Mouse (Mus musculus) midbrain, embryonic 12.5 days (tissue): ENCODE measurements around the gene Itk. TPM values are rescaled to one million over a fixed set of nuclear protein-coding genes. Genes with fewer than 3 reads are reported as not detected.

Experiments used
- ATAC-seq: fragments of 200-750 bp; cut with Nextera tagmentation; 2 replicates; pipeline ENCODE4 v1.8.0; 2017; ENCODE audit warnings: low read depth, moderate TSS enrichment, moderate library complexity; ENCODE audit not compliant: low FRiP score
- H3K27ac ChIP-seq: fragments of 300-500 bp; sonication (generic); replicated peaks from 2 replicates; pipeline ENCODE4 v1.5.1; 2016; ENCODE audit warnings: mild to moderate bottlenecking
- H3K27me3 ChIP-seq: fragments of 300-500 bp; sonication (generic); 2 replicates; pipeline ENCODE4 v1.6.1; 2016; ENCODE audit warnings: mild to moderate bottlenecking
- H3K36me3 ChIP-seq: fragments of 300-500 bp; sonication (generic); 2 replicates; pipeline ENCODE4 v1.6.1; 2016
- H3K4me1 ChIP-seq: fragments of 300-500 bp; sonication (generic); 2 replicates; pipeline ENCODE4 v1.6.1; 2016
- H3K4me2 ChIP-seq: fragments of 300-500 bp; sonication (generic); replicated peaks from 2 replicates; pipeline ENCODE4 v1.6.1; 2016; ENCODE audit warnings: mild to moderate bottlenecking, moderate library complexity
- H3K4me3 ChIP-seq: fragments of 300-500 bp; sonication (generic); 2 replicates; pipeline ENCODE4 v1.5.1; 2016; ENCODE audit warnings: mild to moderate bottlenecking
- H3K9ac ChIP-seq: fragments of 300-500 bp; sonication (generic); replicated peaks from 2 replicates; pipeline ENCODE4 v1.6.1; 2016; ENCODE audit warnings: mild to moderate bottlenecking, moderate library complexity
- H3K9me3 ChIP-seq: fragments of 300-500 bp; sonication (generic); 2 replicates; pipeline ENCODE4 v1.6.1; 2016; ENCODE audit warnings: mild to moderate bottlenecking
- WGBS: fragments of 180-500 bp; shearing (Covaris S2); methylation state at CpG from one replicate; pipeline ENCODE4 v1.1.7; 2016; 5-methylcytosine and 5-hydroxymethylcytosine counted together
- polyA plus RNA-seq: library from polyadenylated mRNA; unstranded; fragments of >200 nt; fragmentation: Nextera tagmentation; extraction: Ambion mirVana; gene quantifications from 2 replicates; pipeline ENCODE4 v1.2.1, GENCODE M21; 2016

Gene Itk
- polyA plus RNA-seq, 1 experiment from 2014 or later, result 0.06 TPM

GRCm38 (mm10) chr11:46278140-46278539, 111.2 kb downstream of the Itk start:
- H3K27ac ChIP-seq, result no peak overlapping the region
- H3K36me3 ChIP-seq, result peaks cover 75% of the 10 kb centered on the region
- no peaks in the 10 kb centered on the region for H3K9me3 ChIP-seq
- no peaks in the 10 kb centered on the region; the same call in 1 of the 2 replicates for H3K4me1 ChIP-seq
- H3K27me3 ChIP-seq, result no peaks in the 10 kb centered on the region
- no peak for ATAC-seq
- H3K4me2 ChIP-seq, result no peak overlapping the region
- 63% methylated on average over 5 of the region's 5 CpGs for WGBS
- no peak overlapping the region for H3K9ac ChIP-seq
- no peak overlapping the region for H3K4me3 ChIP-seq

DNA sequence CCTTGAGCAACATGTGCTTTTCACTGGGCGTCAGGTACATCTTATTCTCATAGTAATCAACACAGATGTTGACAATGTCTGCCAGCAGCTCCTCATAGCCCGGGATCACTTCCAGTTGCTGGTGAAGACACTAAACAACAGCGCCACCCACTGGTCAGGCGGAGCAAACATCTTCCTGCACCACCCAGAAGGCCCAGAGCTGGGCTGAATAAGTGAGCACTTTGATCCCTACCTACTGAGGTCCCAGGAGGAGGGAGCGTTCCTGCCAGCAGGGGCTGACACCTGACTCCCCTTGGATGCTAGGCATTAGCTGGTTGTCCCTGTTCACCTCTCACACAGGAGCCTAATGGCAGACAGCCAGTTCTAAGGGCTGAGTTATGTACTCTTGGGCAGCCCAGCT, 112.5 kb downstream of the Itk start:
- Histone ChIP-seq H3K36me3 (peaks cover 75% of the 10 kb centered on the region), H3K4me1 (no peaks in the 10 kb centered on the region; the same call in 1 of the 2 replicates), H3K4me3 (no peak overlapping the region), H3K9me3 (no peaks in the 10 kb centered on the region), H3K27ac (no peak overlapping the region), H3K27me3 (no peaks in the 10 kb centered on the region), H3K4me2 (no peak overlapping the region), H3K9ac (no peak overlapping the region)
- 48% methylated on average over 5 of the region's 5 CpGs for WGBS
- no peak for ATAC-seq

DNA sequence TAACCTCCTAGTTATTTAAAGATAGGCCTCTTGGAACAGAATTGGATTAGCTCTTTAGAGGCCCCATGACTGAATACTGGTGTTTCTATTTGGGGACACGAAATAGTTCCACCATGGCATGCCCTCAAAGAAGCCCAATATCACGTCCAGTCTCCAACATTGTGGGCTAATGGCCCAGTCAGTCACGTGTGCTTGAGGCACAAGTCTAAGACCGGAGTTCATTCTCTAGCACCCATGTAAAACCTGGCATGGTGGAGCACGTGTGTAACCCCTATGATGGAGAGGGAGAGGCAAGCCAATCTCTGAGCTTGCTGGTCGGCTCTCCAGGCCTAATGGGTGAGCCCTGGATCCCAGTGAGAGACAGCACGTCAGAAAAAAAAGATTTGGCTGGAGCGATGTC, 113.1 kb downstream of the Itk start:
- Histone ChIP-seq H3K9ac (no peak overlapping the region), H3K27ac (no peak overlapping the region), H3K27me3 (no peaks in the 10 kb centered on the region), H3K4me2 (no peak overlapping the region), H3K9me3 (no peaks in the 10 kb centered on the region), H3K36me3 (peaks cover 70% of the 10 kb centered on the region), H3K4me1 (no peaks in the 10 kb centered on the region; the same call in 1 of the 2 replicates), H3K4me3 (no peak overlapping the region)
- ATAC-seq, result no peak
- 92% methylated on average over 8 of the region's 8 CpGs for WGBS

- Histone ChIP-seq H3K9ac (no peak overlapping the region), H3K4me3 (no peak overlapping the region), H3K4me2 (no peak overlapping the region), H3K27ac (no peak overlapping the region), H3K36me3 (peaks cover 71% of the 10 kb centered on the region), H3K4me1 (no peaks in the 10 kb centered on the region; the same call in 1 of the 2 replicates), H3K27me3 (no peaks in the 10 kb centered on the region), H3K9me3 (no peaks in the 10 kb centered on the region)
- WGBS, result 12% methylated on average over 6 of the region's 6 CpGs
- ATAC-seq, result peak; percentile 59
Measured at GRCm38 (mm10) chr11:46275302-46275701, 114.0 kb downstream of the Itk start.

Other genes with a start within 250 kb of the Itk start
- gene Nipal4, start 223.0 kb downstream of the Itk start, polyA plus RNA-seq, result 1.2 and 1.4 TPM in 2 replicates
- 2.2 and 2.3 TPM in 2 replicates for gene Fndc9, start 154.0 kb downstream of the Itk start, polyA plus RNA-seq
- 59.1 and 59.5 TPM in 2 replicates for gene Cyfip2, start 76.7 kb downstream of the Itk start, polyA plus RNA-seq
- not detected in 2 replicates for gene Fam71b, start 7.0 kb upstream of the Itk start, polyA plus RNA-seq
- 89.0 and 90.1 TPM in 2 replicates for gene Med7, start 47.4 kb upstream of the Itk start, polyA plus RNA-seq
- gene Havcr2, start 65.4 kb upstream of the Itk start, polyA plus RNA-seq, result 0.13 and 0.18 TPM in 2 replicates
- not detected in 2 replicates for gene Gm12169, start 134.7 kb upstream of the Itk start, polyA plus RNA-seq
- not detected in 2 replicates for gene BC053393, start 182.0 kb upstream of the Itk start, polyA plus RNA-seq
- not detected in 2 replicates for gene Dppa1, start 239.7 kb upstream of the Itk start, polyA plus RNA-seq